Mouse (Mus musculus): Measurements from ENCODE around the gene Noxred1. TPM values are rescaled to one million over a fixed set of nuclear protein-coding genes. Genes with fewer than 3 reads are reported as not detected.

Gene Noxred1
- polyA plus RNA-seq, 1 experiment = 0.13 TPM

- Histone ChIP-seq H3K27me3 (ENCODE audit: control insufficient read depth, insufficient read depth, insufficient read length) (no peaks in the 10 kb centered on the region), H3K79me2 (ENCODE audit: control insufficient read depth, insufficient read depth) (no peaks in the 10 kb centered on the region), H3K4me3 (no peak overlapping the region), H3K4me2 (ENCODE audit: low read depth) (no peak overlapping the region), H3ac (ENCODE audit: control insufficient read depth, insufficient read length) (no peak overlapping the region), H3K36me3 (ENCODE audit: control insufficient read depth, insufficient read depth) (peaks cover 13% of the 10 kb centered on the region)
- TF ChIP-seq POLR2A (IDR thresholded peaks at IDR 0.05; ENCODE audit: insufficient read length, low read depth) (no peak), TCF12 (IDR thresholded peaks at IDR 0.05; ENCODE audit: insufficient read depth, poor library complexity, severe bottlenecking) (no peak), USF1 (IDR thresholded peaks at IDR 0.05; ENCODE audit: low read depth) (no peak), POLR2AphosphoS2 (IDR thresholded peaks at IDR 0.05; ENCODE audit: insufficient read length, low read depth) (no peak), MAX (IDR thresholded peaks at IDR 0.05; ENCODE audit: low read depth) (no peak), CEBPB (IDR thresholded peaks at IDR 0.05; ENCODE audit: insufficient read depth, poor library complexity, severe bottlenecking) (no peak), REST (IDR thresholded peaks at IDR 0.05; ENCODE audit: insufficient read depth, insufficient read length) (no peak), E2F4 (IDR thresholded peaks at IDR 0.05; ENCODE audit: insufficient read depth) (no peak), SRF (IDR thresholded peaks at IDR 0.05; ENCODE audit: control insufficient read depth, insufficient read length, low read depth) (no peak), MYOD1 (IDR thresholded peaks at IDR 0.05; ENCODE audit: control insufficient read depth in 1 of 3, insufficient read length in 2 of 3, low read depth in 2 of 3) (no peak), TCF3 (IDR thresholded peaks at IDR 0.05; ENCODE audit: insufficient read length, low read depth) (no peak), MYOG (IDR thresholded peaks at IDR 0.05; ENCODE audit: control insufficient read depth in 1 of 3, insufficient read depth in 1 of 3, insufficient read length in 2 of 3, low read depth in 2 of 3) (no peak)
Observed at GRCm38 (mm10) chr12:87274853-87275831, 36.6 kb upstream of the Noxred1 start.

DNA sequence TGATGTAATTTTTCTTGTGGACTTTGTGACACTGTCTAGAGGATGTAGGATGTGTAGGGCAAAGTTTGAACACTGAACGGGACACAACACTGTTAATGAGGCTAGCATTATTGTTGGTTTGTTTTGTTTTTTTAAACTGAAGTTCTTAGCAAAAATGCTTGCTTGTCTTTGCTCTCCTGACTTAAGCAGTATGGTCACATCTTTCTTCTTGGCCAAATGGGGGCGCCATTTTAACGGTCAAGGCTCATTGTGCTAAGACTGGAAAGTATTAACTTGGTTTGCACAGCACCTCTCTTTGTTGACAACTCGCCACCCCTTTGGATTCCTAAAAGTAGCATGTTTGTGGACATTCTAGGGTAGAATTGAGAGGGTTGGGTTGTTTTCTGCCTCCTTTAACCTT lies 29.1 kb upstream of the Noxred1 start:
- Histone ChIP-seq H3K36me3 (ENCODE audit: control insufficient read depth, insufficient read depth) (peaks cover 30% of the 10 kb centered on the region), H3K79me2 (ENCODE audit: control insufficient read depth, insufficient read depth) (peaks cover 47% of the 10 kb centered on the region), H3K4me2 (ENCODE audit: low read depth) (peak overlapping the region; percentile 91), H3K4me3 (peak overlapping the region; percentile 80), H3K27me3 (ENCODE audit: control insufficient read depth, insufficient read depth, insufficient read length) (no peaks in the 10 kb centered on the region), H3ac (ENCODE audit: control insufficient read depth, insufficient read length) (peak overlapping the region; percentile 93)
- no peak for TF ChIP-seq MYOG (IDR thresholded peaks at IDR 0.05; ENCODE audit: control insufficient read depth in 1 of 3, insufficient read depth in 1 of 3, insufficient read length in 2 of 3, low read depth in 2 of 3)
- no peak for TF ChIP-seq SRF (IDR thresholded peaks at IDR 0.05; ENCODE audit: control insufficient read depth, insufficient read length, low read depth)
- no peak for TF ChIP-seq E2F4 (IDR thresholded peaks at IDR 0.05; ENCODE audit: insufficient read depth)
- no peak for TF ChIP-seq CEBPB (IDR thresholded peaks at IDR 0.05; ENCODE audit: insufficient read depth, poor library complexity, severe bottlenecking)
- no peak for TF ChIP-seq POLR2A (IDR thresholded peaks at IDR 0.05; ENCODE audit: insufficient read length, low read depth)
- TF ChIP-seq POLR2AphosphoS2 (IDR thresholded peaks at IDR 0.05; ENCODE audit: insufficient read length, low read depth) = no peak
- TF ChIP-seq TCF3 (IDR thresholded peaks at IDR 0.05; ENCODE audit: insufficient read length, low read depth) = no peak
- no peak for TF ChIP-seq TCF12 (IDR thresholded peaks at IDR 0.05; ENCODE audit: insufficient read depth, poor library complexity, severe bottlenecking)
- TF ChIP-seq MAX (IDR thresholded peaks at IDR 0.05; ENCODE audit: low read depth) = no peak
- TF ChIP-seq USF1 (IDR thresholded peaks at IDR 0.05; ENCODE audit: low read depth) = no peak
- TF ChIP-seq MYOD1 (IDR thresholded peaks at IDR 0.05; ENCODE audit: control insufficient read depth in 1 of 3, insufficient read length in 2 of 3, low read depth in 2 of 3) = no peak
- no peak for TF ChIP-seq REST (IDR thresholded peaks at IDR 0.05; ENCODE audit: insufficient read depth, insufficient read length)

- Histone ChIP-seq H3K4me3 (peak overlapping the region; percentile 80), H3K27me3 (ENCODE audit: control insufficient read depth, insufficient read depth, insufficient read length) (no peaks in the 10 kb centered on the region), H3ac (ENCODE audit: control insufficient read depth, insufficient read length) (peak overlapping the region; percentile 93), H3K36me3 (ENCODE audit: control insufficient read depth, insufficient read depth) (peaks cover 28% of the 10 kb centered on the region), H3K79me2 (ENCODE audit: control insufficient read depth, insufficient read depth) (peaks cover 47% of the 10 kb centered on the region), H3K4me2 (ENCODE audit: low read depth) (peak overlapping the region; percentile 91)
- TF ChIP-seq MYOG (IDR thresholded peaks at IDR 0.05; ENCODE audit: control insufficient read depth in 1 of 3, insufficient read depth in 1 of 3, insufficient read length in 2 of 3, low read depth in 2 of 3) = peak in 1 of 3 experiments; percentile 8
- no peak for TF ChIP-seq SRF (IDR thresholded peaks at IDR 0.05; ENCODE audit: control insufficient read depth, insufficient read length, low read depth)
- TF ChIP-seq USF1 (IDR thresholded peaks at IDR 0.05; ENCODE audit: low read depth) = no peak
- no peak for TF ChIP-seq CEBPB (IDR thresholded peaks at IDR 0.05; ENCODE audit: insufficient read depth, poor library complexity, severe bottlenecking)
Observed at GRCm38 (mm10) chr12:87266827-87267603, 28.5 kb upstream of the Noxred1 start.

DNA sequence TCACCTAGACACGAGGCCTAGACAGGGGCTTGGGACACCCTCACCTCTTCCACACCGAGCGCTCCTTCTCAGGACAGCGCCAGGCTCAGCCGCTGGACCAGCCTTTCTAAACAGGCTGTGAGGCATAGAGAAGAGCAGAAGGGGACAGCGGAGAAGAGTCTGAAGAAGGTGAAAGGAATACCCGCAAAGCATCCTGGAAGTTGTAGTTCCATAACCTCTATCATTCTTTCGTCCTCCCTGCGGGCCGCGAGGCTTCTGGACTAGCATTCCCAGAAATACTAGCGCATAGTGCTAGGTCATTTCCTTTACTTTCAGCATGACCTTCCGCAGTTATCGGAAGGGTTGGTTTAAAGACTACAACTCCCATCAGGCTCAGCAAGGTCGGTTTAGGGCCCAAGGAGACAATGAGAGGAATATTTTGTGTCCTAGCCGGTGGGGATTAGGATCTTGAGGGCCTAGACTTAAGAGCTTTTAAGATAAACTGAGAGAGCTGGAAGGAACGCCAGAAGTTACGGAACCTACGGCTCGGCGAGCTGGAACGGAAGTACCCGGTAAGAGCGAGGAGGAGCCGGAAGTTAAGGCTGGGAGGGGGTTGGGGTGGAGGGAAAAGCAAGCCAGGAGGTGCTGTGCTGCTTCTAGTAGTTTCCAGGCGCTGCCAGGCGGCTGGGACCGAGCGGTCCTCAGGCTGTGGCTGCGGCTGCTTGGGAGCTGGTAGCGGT lies 27.7 kb upstream of the Noxred1 start, which contains the start of the genes Vipas39 and Ahsa1:
Gene Vipas39 (minus strand): TSS at position 149 of the 719 bp plus-strand sequence.
Gene Ahsa1 (plus strand): TSS at position 372 of the 719 bp plus-strand sequence.
- Histone ChIP-seq H3K36me3 (ENCODE audit: control insufficient read depth, insufficient read depth) (peaks cover 35% of the 10 kb centered on the region), H3K79me2 (ENCODE audit: control insufficient read depth, insufficient read depth) (peaks cover 47% of the 10 kb centered on the region), H3K27me3 (ENCODE audit: control insufficient read depth, insufficient read depth, insufficient read length) (no peaks in the 10 kb centered on the region), H3K4me3 (peak within 1 kb of the TSS; percentile 80), H3ac (ENCODE audit: control insufficient read depth, insufficient read length) (peak within 1 kb of the TSS; percentile 93), H3K4me2 (ENCODE audit: low read depth) (peak within 1 kb of the TSS; percentile 91)
- peak; percentile 97 for TF ChIP-seq POLR2AphosphoS2 (IDR thresholded peaks at IDR 0.05; ENCODE audit: insufficient read length, low read depth)
- no peak for TF ChIP-seq USF1 (IDR thresholded peaks at IDR 0.05; ENCODE audit: low read depth)
- TF ChIP-seq E2F4 (IDR thresholded peaks at IDR 0.05; ENCODE audit: insufficient read depth) = peak; percentile 46
- TF ChIP-seq SRF (IDR thresholded peaks at IDR 0.05; ENCODE audit: control insufficient read depth, insufficient read length, low read depth) = peak; percentile 52
- peak; percentile 93 for TF ChIP-seq POLR2A (IDR thresholded peaks at IDR 0.05; ENCODE audit: insufficient read length, low read depth)
